ENCODE assay signal across 8 mouse cellular contexts in the genomic region with DNA sequence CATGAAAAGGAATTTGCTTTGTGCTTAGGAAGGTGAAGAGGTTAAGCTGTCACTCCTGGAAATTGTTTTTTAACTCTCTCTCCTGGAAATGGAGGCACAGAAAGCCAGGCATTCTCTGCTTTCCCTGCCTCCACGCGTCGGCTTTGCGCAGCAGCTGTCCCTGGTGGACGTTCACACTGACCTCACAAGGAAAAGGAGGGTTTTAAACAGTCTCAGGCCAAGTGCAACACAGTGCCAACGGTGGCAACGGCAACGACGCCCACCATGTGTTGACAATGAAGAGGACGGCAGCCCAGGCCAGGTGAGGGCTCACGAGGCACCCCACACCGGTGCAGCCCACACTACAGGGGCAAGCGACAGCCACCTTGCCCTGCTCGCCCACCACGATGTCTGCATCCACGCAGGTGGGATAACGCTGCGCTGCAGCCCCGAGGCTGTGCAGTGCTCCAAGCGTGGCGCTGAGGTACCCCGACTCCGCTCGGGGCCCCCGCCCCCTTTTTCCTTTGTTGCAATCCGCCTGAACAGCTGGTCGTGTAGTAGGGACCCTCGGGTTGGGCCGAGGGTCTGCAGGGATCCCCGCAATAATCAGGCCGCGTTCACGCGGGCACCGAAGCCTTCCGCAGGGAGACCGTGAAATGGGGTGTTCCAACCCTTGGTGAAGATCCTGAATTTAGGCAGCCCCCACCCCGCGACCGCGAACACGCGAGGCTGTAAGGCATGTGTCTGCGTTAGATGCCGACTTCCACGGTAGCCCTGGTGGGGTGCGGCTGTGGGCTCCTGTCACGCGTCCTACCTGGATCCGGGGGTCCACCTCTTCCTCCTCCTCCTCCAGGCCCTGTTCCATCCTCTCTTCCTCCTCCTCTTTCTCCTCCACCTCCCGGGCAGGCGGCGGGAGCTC. TPM values are rescaled to one million over a fixed set of nuclear protein-coding genes. Genes with fewer than 3 reads are reported as not detected.
DNase-seq lines count a peak whose midpoint lies in the region; ATAC-seq and TF ChIP-seq lines count a peak whose summit lies in the region.

No protein-coding gene starts in this region.

- intact Hi-C loops in left cerebral cortex, adult 2 months (cut with DNase I), result loop anchor here (1.0 to 5.0 kb wide), 3 partner anchors 33 to 49 kb away; no protein-coding TSS in a partner anchor

- peak overlapping the region; percentile 92 for H3K4me3 ChIP-seq in left cerebral cortex, adult 2 months
- peak overlapping the region; percentile 82 for H3K4me3 ChIP-seq in embryonic facial prominence, embryonic 15.5 days (replicated peaks)
- peak overlapping the region; percentile 92 for H3K4me3 ChIP-seq in hindbrain, postnatal 0 days (ENCODE audit: low read length)
- H3K4me3 ChIP-seq in liver, embryonic 12.5 days, result peak overlapping the region; percentile 68
- peak overlapping the region; percentile 87 for H3K4me3 ChIP-seq in neural tube, embryonic 15.5 days (replicated peaks)

- no peaks in the 10 kb centered on the region for H3K36me3 ChIP-seq in embryonic facial prominence, embryonic 15.5 days
- H3K36me3 ChIP-seq in hindbrain, postnatal 0 days (ENCODE audit: insufficient read depth, low read length), result no peaks in the 10 kb centered on the region
- no peaks in the 10 kb centered on the region for H3K36me3 ChIP-seq in liver, embryonic 12.5 days
- H3K36me3 ChIP-seq in neural tube, embryonic 15.5 days, result peaks cover 5% of the 10 kb centered on the region; the same call in 1 of the 2 replicates

- H3K4me1 ChIP-seq in embryonic facial prominence, embryonic 15.5 days, result peaks cover 32% of the 10 kb centered on the region
- H3K4me1 ChIP-seq in hindbrain, postnatal 0 days (ENCODE audit: insufficient read depth, low read length), result peaks cover 5% of the 10 kb centered on the region; the same call in 1 of the 2 replicates
- H3K4me1 ChIP-seq in liver, embryonic 12.5 days, result peaks cover 47% of the 10 kb centered on the region
- H3K4me1 ChIP-seq in neural tube, embryonic 15.5 days, result peaks cover 44% of the 10 kb centered on the region

- H3K9me3 ChIP-seq in embryonic facial prominence, embryonic 15.5 days (replicated peaks), result no peaks in the 10 kb centered on the region
- H3K9me3 ChIP-seq in hindbrain, postnatal 0 days (ENCODE audit: low read length), result no peaks in the 10 kb centered on the region
- no peaks in the 10 kb centered on the region for H3K9me3 ChIP-seq in liver, embryonic 12.5 days (replicated peaks)
- H3K9me3 ChIP-seq in neural tube, embryonic 15.5 days (replicated peaks), result no peaks in the 10 kb centered on the region

- peak overlapping the region; percentile 73 for H3K9ac ChIP-seq in embryonic facial prominence, embryonic 15.5 days
- peak overlapping the region; percentile 93 for H3K9ac ChIP-seq in hindbrain, postnatal 0 days (replicated peaks; ENCODE audit: low read length)
- H3K9ac ChIP-seq in liver, embryonic 12.5 days, result peak overlapping the region; percentile 71
- H3K9ac ChIP-seq in neural tube, embryonic 15.5 days (replicated peaks), result peak overlapping the region; percentile 95

- no peaks in the 10 kb centered on the region for H3K27me3 ChIP-seq in embryonic facial prominence, embryonic 15.5 days
- H3K27me3 ChIP-seq in hindbrain, postnatal 0 days (ENCODE audit: insufficient read depth, low read length), result no peaks in the 10 kb centered on the region
- peaks cover 47% of the 10 kb centered on the region for H3K27me3 ChIP-seq in liver, embryonic 12.5 days (replicated peaks)
- no peaks in the 10 kb centered on the region for H3K27me3 ChIP-seq in neural tube, embryonic 15.5 days (replicated peaks)

- peak; percentile 7 for TF ChIP-seq CTCF in left cerebral cortex, adult 2 months (IDR thresholded peaks at IDR 0.05)
- peak; percentile 53 for TF ChIP-seq CTCF in hindbrain, postnatal 0 days (IDR thresholded peaks at IDR 0.05; ENCODE audit: low read depth)

- 1% methylated on average over 53 of the region's 53 CpGs for WGBS in embryonic facial prominence, embryonic 15.5 days
- WGBS in hindbrain, postnatal 0 days, result under 1% methylated on average over 52 of the region's 53 CpGs
- 6% methylated on average over 53 of the region's 53 CpGs for WGBS in liver, embryonic 12.5 days (ENCODE audit: insufficient replicate concordance)
- WGBS in neural tube, embryonic 15.5 days, result under 1% methylated on average over 53 of the region's 53 CpGs

- H3K4me2 ChIP-seq in embryonic facial prominence, embryonic 15.5 days (replicated peaks), result peak overlapping the region; percentile 84
- peak overlapping the region; percentile 90 for H3K4me2 ChIP-seq in hindbrain, postnatal 0 days (ENCODE audit: low read depth, low read length)
- peak overlapping the region; percentile 93 for H3K4me2 ChIP-seq in liver, embryonic 12.5 days
- H3K4me2 ChIP-seq in neural tube, embryonic 15.5 days, result peak overlapping the region; percentile 72

- ATAC-seq in embryonic facial prominence, embryonic 15.5 days (ENCODE audit: insufficient number of reproducible peaks, low FRiP score, low TSS enrichment, low read depth), result peak; percentile 13; the same call in 1 of the 2 replicates
- ATAC-seq in hindbrain, postnatal 0 days, result peak; percentile 70
- peak; percentile 16; the same call in 1 of the 2 replicates for ATAC-seq in liver, embryonic 12.5 days
- peak; percentile 83 for ATAC-seq in neural tube, embryonic 15.5 days (ENCODE audit: low FRiP score)

- peak; percentile 37 to 54 for DNase-seq in left cerebral cortex, adult 2 months (ENCODE audit: extremely low spot score in 1 of 2, low spot score in 2 of 2)
- no peak for DNase-seq in left cerebral cortex, adult 9 months (ENCODE audit: low spot score in 2 of 2)
- peak; percentile 7 for DNase-seq in WW6 (ENCODE audit: low read depth, low spot score)
- DNase-seq in hindbrain, postnatal 0 days (ENCODE audit: low spot score), result peak; percentile 72
- DNase-seq in ovary, postnatal 14 days (ENCODE audit: low spot score), result no peak

- peak overlapping the region; percentile 93 for H3K27ac ChIP-seq in left cerebral cortex, adult 2 months
- H3K27ac ChIP-seq in embryonic facial prominence, embryonic 15.5 days (replicated peaks), result peak overlapping the region; percentile 71
- H3K27ac ChIP-seq in hindbrain, postnatal 0 days, result peak overlapping the region; percentile 95
- peak overlapping the region; percentile 59 for H3K27ac ChIP-seq in liver, embryonic 12.5 days
- H3K27ac ChIP-seq in neural tube, embryonic 15.5 days (replicated peaks), result peak overlapping the region; percentile 97

RNA-seq across cellular contexts. Expression of a gene that starts 0.6 kb away (rescaled TPM):
- total RNA-seq in left cerebral cortex, adult 2 months (2021), result 10 to 100 TPM; 63.5 to 65.4 TPM
- polyA plus RNA-seq in embryonic facial prominence, embryonic 15.5 days (2015; fragmentation: Nextera tagmentation; extraction: Ambion mirVana), result 29.1 and 30.4 TPM in 2 replicates
- total RNA-seq in hindbrain, postnatal 0 days (2014; rRNA removed), result 41.6 and 53.9 TPM in 2 replicates
- 127 and 149 TPM in 2 replicates for polyA plus RNA-seq in hindbrain, postnatal 0 days (2015; fragmentation: Nextera tagmentation; extraction: Ambion mirVana)
- 13.8 and 15.1 TPM in 2 replicates for polyA plus RNA-seq in liver, embryonic 12.5 days (2016; fragmentation: Nextera tagmentation; extraction: Ambion mirVana)
- 131 and 150 TPM in 2 replicates for polyA plus RNA-seq in neural tube, embryonic 15.5 days (2015; fragmentation: Nextera tagmentation; extraction: Ambion mirVana)

RNA-seq across cellular contexts. Expression of a gene that starts 58.9 kb away (rescaled TPM):
- total RNA-seq in left cerebral cortex, adult 2 months (2021), result 10 to 100 TPM; 12.7 to 15.1 TPM
- polyA plus RNA-seq in embryonic facial prominence, embryonic 15.5 days (2015; fragmentation: Nextera tagmentation; extraction: Ambion mirVana), result 26.1 and 27.0 TPM in 2 replicates
- total RNA-seq in hindbrain, postnatal 0 days (2014; rRNA removed), result 8.6 and 11.7 TPM in 2 replicates
- polyA plus RNA-seq in hindbrain, postnatal 0 days (2015; fragmentation: Nextera tagmentation; extraction: Ambion mirVana), result 6.3 and 6.4 TPM in 2 replicates
- 41.4 and 44.2 TPM in 2 replicates for polyA plus RNA-seq in liver, embryonic 12.5 days (2016; fragmentation: Nextera tagmentation; extraction: Ambion mirVana)
- polyA plus RNA-seq in neural tube, embryonic 15.5 days (2015; fragmentation: Nextera tagmentation; extraction: Ambion mirVana), result 7.4 and 12.9 TPM in 2 replicates

RNA-seq across cellular contexts. Expression of a gene that starts 59.6 kb away (rescaled TPM):
- 10 to 100 TPM; 32.7 to 35.6 TPM for total RNA-seq in left cerebral cortex, adult 2 months (2021)
- polyA plus RNA-seq in embryonic facial prominence, embryonic 15.5 days (2015; fragmentation: Nextera tagmentation; extraction: Ambion mirVana), result 55.4 and 57.5 TPM in 2 replicates
- total RNA-seq in hindbrain, postnatal 0 days (2014; rRNA removed), result 14.8 and 14.9 TPM in 2 replicates
- polyA plus RNA-seq in hindbrain, postnatal 0 days (2015; fragmentation: Nextera tagmentation; extraction: Ambion mirVana), result 32.7 and 36.8 TPM in 2 replicates
- polyA plus RNA-seq in liver, embryonic 12.5 days (2016; fragmentation: Nextera tagmentation; extraction: Ambion mirVana), result 43.7 and 46.9 TPM in 2 replicates
- 40.3 and 47.4 TPM in 2 replicates for polyA plus RNA-seq in neural tube, embryonic 15.5 days (2015; fragmentation: Nextera tagmentation; extraction: Ambion mirVana)

Comparison
In these comparisons a context has a peak if more than half of its experiments do, and no peak if none do; other contexts are left out.
1. DNase-seq: peak in left cerebral cortex, adult 2 months (2 of 2), WW6 (single experiment) and hindbrain, postnatal 0 days (single experiment); none in left cerebral cortex, adult 9 months (0 of 2) and ovary, postnatal 14 days (single experiment).
2. ATAC-seq: peak in every context shown above with its lines; median percentile 83 in neural tube, embryonic 15.5 days; 70 in hindbrain, postnatal 0 days; 16 in liver, embryonic 12.5 days; 13 in embryonic facial prominence, embryonic 15.5 days.
3. Peak in every context shown above with its lines, with median percentiles within 50 percentile points of each other: H3K27ac ChIP-seq, H3K4me3 ChIP-seq, H3K4me2 ChIP-seq and H3K9ac ChIP-seq.